Mouse (Mus musculus) thymus, adult 2 months (tissue): ENCODE results near the gene Klf1.

Source experiments
- CTCF ChIP-seq: fragments of 200-500 bp; IDR thresholded peaks from 2 replicates; pipeline ENCODE4 v1.5.1; 2012; ENCODE audit warnings: mild to moderate bottlenecking, control low read depth, low read length, moderate library complexity, borderline replicate concordance; ENCODE audit not compliant: control insufficient read depth, poor library complexity, insufficient read depth; ENCODE audit errors: extremely low read depth
- POLR2A ChIP-seq: fragments of 200-500 bp; IDR thresholded peaks from 2 replicates; pipeline ENCODE4 v1.6.1; 2012; ENCODE audit warnings: mild to moderate bottlenecking, low read length, control low read depth, moderate library complexity; ENCODE audit not compliant: control insufficient read depth, poor library complexity, insufficient read depth; ENCODE audit errors: extremely low read depth

DNA sequence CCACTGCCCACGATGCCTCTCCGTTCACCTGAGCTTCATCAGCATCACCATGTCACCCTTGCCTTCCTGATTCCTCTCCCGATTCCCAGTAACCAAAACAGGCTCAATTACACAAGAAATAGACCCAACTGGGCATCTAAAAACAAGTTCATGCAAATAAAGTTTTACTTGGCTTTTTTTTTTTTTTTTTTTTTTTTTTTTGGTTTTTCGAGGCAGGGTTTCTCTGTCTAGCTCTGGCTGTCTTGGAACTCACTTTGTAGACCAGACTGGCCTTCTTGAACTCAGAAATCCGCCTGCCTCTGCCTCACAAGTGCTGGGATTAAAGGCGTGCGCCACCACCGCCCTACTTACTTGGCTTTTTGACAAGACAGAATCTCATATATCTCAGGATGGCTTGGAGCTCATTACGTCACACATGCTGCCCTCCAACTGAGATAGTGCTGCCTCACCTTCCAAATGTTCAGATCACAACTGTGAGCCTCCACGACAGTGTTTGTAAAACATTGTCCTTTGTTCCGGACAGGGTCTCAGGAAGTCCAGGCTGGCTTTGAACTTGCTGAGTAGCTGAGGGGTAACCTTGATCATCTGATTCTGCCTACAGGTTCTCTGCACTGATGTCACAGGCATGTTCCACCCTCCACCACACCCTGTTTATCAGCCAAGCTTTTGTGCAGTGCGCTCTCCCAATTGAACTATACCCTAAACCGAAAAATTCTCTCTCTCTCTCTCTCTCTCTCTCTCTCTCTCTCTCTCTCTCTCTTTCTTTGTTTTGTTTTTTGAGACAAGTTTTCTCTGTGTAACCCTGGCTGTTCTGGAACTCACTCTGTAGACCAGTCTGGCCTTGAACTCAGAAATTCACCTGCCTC is 36.1 kb downstream of the Klf1 start:
- TF ChIP-seq CTCF (no peak), POLR2A (no peak)
